Mouse (Mus musculus) midbrain, postnatal 0 days (tissue): ENCODE data around the gene Gm17334. TPM values are rescaled to one million over a fixed set of nuclear protein-coding genes. Genes with fewer than 3 reads are reported as not detected.

ENCODE experiments used
- ATAC-seq: fragments of 200-750 bp; cut with Nextera tagmentation; 2 replicates; pipeline ENCODE4 v1.8.0; 2017; ENCODE audit warnings: moderate number of reproducible peaks, mild to moderate bottlenecking, moderate TSS enrichment, moderate library complexity; ENCODE audit not compliant: low FRiP score
- DNase-seq: peaks from one replicate; pipeline ENCODE4 v3.0.0-alpha.2; 2015; ENCODE audit warnings: low spot score
- H3K27ac ChIP-seq: fragments of 300-500 bp; sonication (generic); 2 replicates; pipeline ENCODE4 v1.5.1; 2014; ENCODE audit warnings: low read depth, mild to moderate bottlenecking, low read length, mixed read lengths
- H3K27me3 ChIP-seq: fragments of 300-500 bp; sonication (generic); 2 replicates; pipeline ENCODE4 v1.6.1; 2014; ENCODE audit warnings: low read length, control low read depth, mixed read lengths; ENCODE audit not compliant: insufficient read depth
- H3K36me3 ChIP-seq: fragments of 300-500 bp; sonication (generic); 2 replicates; pipeline ENCODE4 v1.6.1; 2014; ENCODE audit warnings: low read length, control low read depth, mixed read lengths; ENCODE audit not compliant: insufficient read depth
- H3K4me1 ChIP-seq: fragments of 300-500 bp; sonication (generic); 2 replicates; pipeline ENCODE4 v1.6.1; 2014; ENCODE audit warnings: mild to moderate bottlenecking, control low read depth, antibody characterized with exemption, low read length, mixed read lengths; ENCODE audit not compliant: insufficient read depth
- H3K4me2 ChIP-seq: fragments of 300-500 bp; sonication (generic); 2 replicates; pipeline ENCODE4 v1.6.1; 2014; ENCODE audit warnings: low read depth, mild to moderate bottlenecking, low read length, mixed read lengths; ENCODE audit not compliant: poor library complexity, severe bottlenecking
- H3K4me3 ChIP-seq: fragments of 300-500 bp; sonication (generic); 2 replicates; pipeline ENCODE4 v1.5.1; 2014; ENCODE audit warnings: low read depth, mild to moderate bottlenecking, low read length, moderate library complexity
- H3K9ac ChIP-seq: fragments of 300-500 bp; sonication (generic); replicated peaks from 2 replicates; pipeline ENCODE4 v1.6.1; 2014; ENCODE audit warnings: mild to moderate bottlenecking, low read length, moderate library complexity, mixed read lengths; ENCODE audit not compliant: poor library complexity, severe bottlenecking
- H3K9me3 ChIP-seq: fragments of 300-500 bp; sonication (generic); 2 replicates; pipeline ENCODE4 v1.6.1; 2016; ENCODE audit warnings: low read length, control low read depth
- CTCF ChIP-seq: IDR thresholded peaks from 2 replicates; pipeline ENCODE4 v1.5.1; 2016; ENCODE audit warnings: antibody characterized with exemption, mild to moderate bottlenecking
- WGBS: fragments of 180-500 bp; shearing (Covaris S2); extraction: QIAGEN DNeasy Blood & Tissue Kit; methylation state at CpG from one replicate; pipeline ENCODE4 v1.1.7; 2014; 5-methylcytosine and 5-hydroxymethylcytosine counted together
- polyA plus RNA-seq: library from polyadenylated mRNA; unstranded; fragments of >200 nt; fragmentation: Nextera tagmentation; extraction: Ambion mirVana; gene quantifications from 2 replicates; pipeline ENCODE4 v1.2.1, GENCODE M21; 2015
- total RNA-seq: library from RNA; depleted of rRNA; stranded (reverse); fragments of >200 nt; gene quantifications from 2 replicates; pipeline ENCODE4 v1.2.3, GENCODE M21; 2014

Gm17334 gene
- total and polyA plus RNA-seq, 2 experiments from 2014 or later = not detected

DNA sequence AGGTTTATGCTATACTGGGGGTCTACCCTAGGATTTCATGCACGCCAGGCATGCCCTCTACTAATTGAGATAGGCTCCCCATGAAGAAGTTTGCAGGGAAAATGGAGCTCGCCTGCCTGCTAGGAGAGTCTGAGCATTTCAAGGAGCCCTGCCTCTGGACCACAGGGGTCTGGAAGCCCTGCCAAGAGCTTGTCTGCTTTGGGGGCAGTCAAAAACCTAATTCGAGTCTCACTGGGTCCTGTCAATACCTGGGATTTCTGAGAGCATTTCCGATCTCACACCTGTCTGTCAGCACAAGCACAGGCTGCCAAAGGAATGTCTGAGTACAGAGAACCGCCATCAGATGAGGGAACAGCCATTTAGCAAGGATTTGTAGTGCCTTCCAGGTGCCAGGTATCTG is 8.4 kb downstream of the Gm17334 start:
- no peak for TF ChIP-seq CTCF
- Histone ChIP-seq H3K36me3 (no peaks in the 10 kb centered on the region), H3K4me3 (no peak overlapping the region), H3K9ac (no peak overlapping the region), H3K27me3 (peaks cover 33% of the 10 kb centered on the region), H3K9me3 (no peaks in the 10 kb centered on the region), H3K27ac (no peak overlapping the region), H3K4me1 (peaks cover 10% of the 10 kb centered on the region), H3K4me2 (no peak overlapping the region)
- ATAC-seq (no peak), DNase-seq (no peak)
- WGBS = 56% methylated on average over 5 of the region's 5 CpGs

DNA sequence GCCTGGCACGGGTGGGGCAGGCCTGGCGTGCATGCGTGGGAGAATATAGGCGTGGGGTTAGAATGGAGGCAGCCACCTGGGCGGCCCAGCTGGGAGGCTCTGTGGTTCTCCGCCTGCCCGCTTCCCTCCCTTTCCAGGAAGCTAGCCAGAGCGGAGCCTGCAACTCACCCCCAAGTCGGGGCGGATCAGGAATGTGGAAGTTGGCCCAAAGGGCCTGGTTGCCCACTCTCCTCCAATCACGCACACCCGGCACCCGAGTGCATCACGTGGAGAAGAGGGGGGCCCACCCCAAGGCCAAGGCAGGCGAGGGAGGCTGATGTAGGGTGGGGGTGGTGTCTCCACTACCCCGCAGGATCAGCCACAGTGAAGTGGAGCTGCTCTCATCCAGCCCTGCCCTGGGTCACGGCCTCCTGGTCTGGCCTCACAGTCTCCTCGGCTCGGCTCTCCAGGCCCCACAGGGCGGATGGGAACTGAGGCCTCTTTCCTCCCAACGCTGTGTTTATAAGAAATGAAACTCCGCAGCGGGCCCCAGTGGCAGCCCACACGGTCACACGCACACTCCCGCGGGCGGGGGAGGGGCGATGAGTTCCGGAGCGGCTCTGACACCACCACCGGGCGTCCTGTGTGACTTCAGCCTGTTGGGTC is 9.4 kb downstream of the Gm17334 start:
- 0 out of 2 replicates have a peak overlapping the region, but pooled peaks have one; percentile 2 for H3K27ac ChIP-seq
- no peaks in the 10 kb centered on the region for H3K36me3 ChIP-seq
- 4% methylated on average over 33 of the region's 33 CpGs for WGBS
- peak; percentile 77 for DNase-seq
- peaks cover 29% of the 10 kb centered on the region for H3K27me3 ChIP-seq
- peak; percentile 74 for ATAC-seq
- peak overlapping the region; percentile 25; the same call in 1 of the 2 replicates for H3K4me3 ChIP-seq
- H3K4me2 ChIP-seq = peak overlapping the region; percentile 56
- peaks cover 7% of the 10 kb centered on the region; the same call in 1 of the 2 replicates for H3K4me1 ChIP-seq
- H3K9ac ChIP-seq = peak overlapping the region; percentile 26; the same call in 1 of the 2 replicates
- no peaks in the 10 kb centered on the region for H3K9me3 ChIP-seq
- TF ChIP-seq CTCF = peak; percentile 57

DNA sequence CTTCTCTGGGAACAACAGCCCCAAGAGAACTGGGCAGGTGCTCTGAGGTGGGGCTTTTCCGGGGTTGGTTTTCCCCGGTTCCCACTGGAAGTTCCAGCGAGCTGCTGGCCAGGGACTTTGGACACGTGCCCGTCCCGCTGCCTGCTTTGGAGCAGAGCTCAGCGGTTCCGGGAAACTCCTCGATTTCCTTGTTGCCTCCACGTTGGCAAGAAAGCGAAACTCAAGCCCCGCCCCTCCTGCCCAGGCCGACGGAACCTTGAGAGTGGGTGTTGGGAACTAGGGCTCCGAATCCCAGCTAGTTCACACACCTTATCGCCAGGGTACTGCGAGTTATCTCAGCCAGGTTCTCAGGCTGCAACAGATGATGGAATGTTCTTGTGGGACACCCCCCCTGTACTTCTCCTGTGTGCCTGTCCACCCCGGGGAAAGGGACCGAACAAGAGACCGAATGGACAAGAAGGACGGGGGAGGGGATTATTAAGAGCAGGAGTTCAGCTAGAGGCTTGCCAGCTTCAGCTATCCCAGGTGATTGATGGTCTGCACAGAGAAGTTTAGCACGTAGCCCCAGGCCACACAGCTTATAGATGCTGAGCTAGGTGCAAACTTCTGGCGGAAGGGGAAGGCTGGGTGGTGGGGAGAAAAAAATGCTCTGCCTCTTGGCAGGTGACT is 10.0 kb downstream of the Gm17334 start:
- Histone ChIP-seq H3K27ac (0 out of 2 replicates have a peak overlapping the region, but pooled peaks have one; percentile 2), H3K4me2 (peak overlapping the region; percentile 56), H3K9me3 (no peaks in the 10 kb centered on the region), H3K27me3 (peaks cover 28% of the 10 kb centered on the region), H3K4me3 (peak overlapping the region; percentile 25; the same call in 1 of the 2 replicates), H3K36me3 (no peaks in the 10 kb centered on the region), H3K4me1 (peaks cover 7% of the 10 kb centered on the region; the same call in 1 of the 2 replicates), H3K9ac (no peak overlapping the region)
- WGBS = 9% methylated on average over 23 of the region's 23 CpGs
- no peak for ATAC-seq
- no peak for TF ChIP-seq CTCF
- peak; percentile 27 for DNase-seq

DNA sequence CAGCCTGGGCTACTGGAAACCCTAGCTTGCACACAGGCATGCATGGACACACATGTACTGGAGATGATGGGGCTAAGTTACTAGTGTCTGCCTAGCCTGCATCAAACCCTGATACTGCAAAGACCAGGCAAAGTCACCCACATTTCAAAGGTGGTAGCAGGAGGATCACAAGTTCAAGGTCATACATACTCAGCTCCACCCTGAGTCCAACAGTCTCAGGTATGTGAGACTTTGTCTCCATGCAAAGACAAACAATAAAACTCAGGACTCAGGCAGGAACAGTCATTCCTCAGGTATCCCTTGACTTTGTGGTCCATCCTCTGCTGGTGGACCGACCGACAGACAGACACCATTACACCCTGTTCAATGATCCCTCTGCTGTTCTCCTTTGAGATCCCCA is 10.6 kb downstream of the Gm17334 start:
- Histone ChIP-seq H3K27me3 (peaks cover 28% of the 10 kb centered on the region), H3K27ac (no peak overlapping the region), H3K4me3 (no peak overlapping the region; the same call in 1 of the 2 replicates), H3K4me2 (peak overlapping the region; percentile 56), H3K9ac (no peak overlapping the region), H3K4me1 (peaks cover 7% of the 10 kb centered on the region; the same call in 1 of the 2 replicates), H3K36me3 (no peaks in the 10 kb centered on the region), H3K9me3 (no peaks in the 10 kb centered on the region)
- TF ChIP-seq CTCF = no peak
- no peak for ATAC-seq
- WGBS = 77% methylated on average over 2 of the region's 2 CpGs
- no peak for DNase-seq

DNA sequence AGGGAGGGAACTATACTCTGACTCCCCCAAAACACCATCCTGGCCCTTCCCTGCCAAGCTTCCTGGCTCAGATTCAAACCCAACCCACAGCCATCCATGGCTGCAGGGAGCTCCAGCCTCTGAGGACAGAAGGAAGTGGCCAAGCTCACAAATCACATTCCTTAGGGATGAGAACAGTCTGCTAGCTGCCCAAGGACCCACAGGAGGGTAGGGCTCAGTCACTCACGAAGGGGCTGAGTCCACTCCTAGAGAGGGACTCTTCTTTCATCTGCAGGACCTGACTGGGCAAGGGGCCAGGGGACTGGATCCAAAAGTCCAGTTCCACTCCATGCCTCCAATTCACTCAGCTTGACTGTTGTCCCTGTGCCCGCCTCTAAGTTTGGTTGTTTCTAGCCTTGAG is 11.2 kb downstream of the Gm17334 start:
- no peak overlapping the region for H3K9ac ChIP-seq
- H3K36me3 ChIP-seq = no peaks in the 10 kb centered on the region
- no peak overlapping the region for H3K4me3 ChIP-seq
- H3K27ac ChIP-seq = no peak overlapping the region
- no peak for ATAC-seq
- H3K4me1 ChIP-seq = peaks cover 7% of the 10 kb centered on the region; the same call in 1 of the 2 replicates
- 55% methylated on average over 2 of the region's 2 CpGs for WGBS
- no peaks in the 10 kb centered on the region for H3K9me3 ChIP-seq
- DNase-seq = peak; percentile 67
- TF ChIP-seq CTCF = no peak
- H3K27me3 ChIP-seq = peaks cover 28% of the 10 kb centered on the region
- no peak overlapping the region for H3K4me2 ChIP-seq

DNA sequence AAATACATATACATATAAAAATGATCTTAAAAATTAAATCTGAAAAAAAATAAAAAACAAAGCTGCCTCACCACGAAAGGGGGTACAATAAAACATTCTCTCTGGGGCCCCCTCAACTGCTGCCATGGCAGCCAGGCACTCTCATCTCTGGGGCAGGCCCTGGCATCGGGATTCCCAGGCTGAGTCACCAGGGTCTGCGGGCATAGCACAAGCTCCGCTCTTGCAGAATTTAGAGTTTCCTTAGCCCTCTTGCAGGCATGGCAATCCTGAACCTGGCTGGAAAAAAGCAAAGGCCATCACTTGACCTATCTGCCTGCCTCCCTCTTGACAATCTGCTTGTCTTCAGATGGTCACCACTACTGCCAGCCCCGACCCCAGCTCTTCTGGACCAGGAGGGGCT is 11.7 kb downstream of the Gm17334 start:
- ATAC-seq (no peak), DNase-seq (no peak)
- Histone ChIP-seq H3K4me2 (no peak overlapping the region), H3K27ac (no peak overlapping the region), H3K27me3 (peaks cover 28% of the 10 kb centered on the region), H3K4me3 (no peak overlapping the region), H3K9me3 (no peaks in the 10 kb centered on the region), H3K4me1 (peaks cover 7% of the 10 kb centered on the region; the same call in 1 of the 2 replicates), H3K36me3 (no peaks in the 10 kb centered on the region), H3K9ac (no peak overlapping the region)
- WGBS = 78% methylated on average over 5 of the region's 5 CpGs
- TF ChIP-seq CTCF = no peak
